Mouse (Mus musculus): ENCODE measurements around the gene Cxcr3. TPM values are rescaled to one million over a fixed set of nuclear protein-coding genes. Genes with fewer than 3 reads are reported as not detected.

The Cxcr3 gene
- not detected for total RNA-seq (2021)

DNA sequence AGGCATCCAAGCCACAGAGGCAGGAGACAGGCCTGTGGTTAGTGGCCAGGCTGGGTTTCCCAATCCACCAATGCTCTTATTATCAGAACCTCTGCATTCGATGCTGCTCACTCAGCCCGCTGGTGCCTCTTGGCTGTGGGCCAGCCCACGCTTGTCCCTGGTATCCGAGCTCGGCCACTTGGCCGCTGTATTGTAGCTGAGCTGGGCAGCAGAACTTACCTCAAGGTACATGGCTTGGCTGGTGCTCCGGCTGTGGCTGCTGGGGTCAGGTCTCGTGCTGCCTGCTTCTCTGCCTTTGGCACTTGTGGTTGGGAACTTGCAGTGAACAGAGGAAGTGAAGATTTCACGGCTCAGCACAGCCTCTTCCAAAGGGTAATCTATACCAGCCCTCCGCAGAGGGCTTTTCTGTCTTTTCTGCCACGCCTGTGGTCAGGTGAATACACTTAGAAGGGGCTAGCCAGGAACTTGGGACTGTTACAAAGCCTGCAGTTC lies at the start of gene Cxcr3:
Gene Cxcr3 (minus strand): TSS at position 442 of the 492 bp plus-strand sequence.
- no peak for DNase-seq

DNA sequence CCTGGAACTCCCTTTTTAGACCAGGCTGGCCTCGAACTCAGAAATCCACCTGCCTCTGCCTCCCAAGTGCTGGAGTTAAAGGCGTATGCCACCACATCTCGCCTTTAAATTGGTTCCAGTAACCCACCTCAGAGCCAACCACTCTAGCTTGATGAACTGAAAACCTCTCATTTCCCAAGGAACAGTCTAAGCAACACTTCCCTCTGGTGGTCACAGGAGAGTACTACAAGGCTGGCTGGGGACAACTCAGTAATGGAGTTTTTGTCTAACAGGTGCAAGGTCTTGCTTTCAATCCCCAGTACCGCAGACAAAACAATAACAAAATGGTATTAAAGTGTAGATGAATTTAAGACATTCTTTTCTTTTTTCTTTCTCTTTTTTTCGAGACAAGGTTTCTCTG lies 38.0 kb upstream of the Cxcr3 start:
- peak; percentile 9 to 50 for DNase-seq

DNA sequence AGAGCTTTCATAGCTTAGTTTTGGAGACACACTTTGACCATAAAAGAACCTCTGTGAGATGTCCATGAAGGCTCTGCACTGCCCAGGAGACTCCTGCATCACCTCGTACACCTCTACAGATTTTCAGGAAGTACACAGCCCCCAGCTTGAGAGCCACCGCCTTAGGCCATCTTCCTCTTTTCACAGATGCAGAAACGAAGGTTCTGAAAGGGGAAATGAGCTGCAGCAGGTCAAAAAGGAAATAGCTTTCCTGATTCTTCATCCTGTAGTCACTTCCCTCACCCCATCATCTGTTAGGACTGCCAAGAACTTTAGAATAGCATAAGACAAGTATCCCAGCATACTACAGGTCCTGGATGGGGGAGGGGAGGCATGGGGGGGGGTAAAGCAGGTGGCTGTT lies 36.2 kb upstream of the Cxcr3 start:
- no peak for DNase-seq

DNA sequence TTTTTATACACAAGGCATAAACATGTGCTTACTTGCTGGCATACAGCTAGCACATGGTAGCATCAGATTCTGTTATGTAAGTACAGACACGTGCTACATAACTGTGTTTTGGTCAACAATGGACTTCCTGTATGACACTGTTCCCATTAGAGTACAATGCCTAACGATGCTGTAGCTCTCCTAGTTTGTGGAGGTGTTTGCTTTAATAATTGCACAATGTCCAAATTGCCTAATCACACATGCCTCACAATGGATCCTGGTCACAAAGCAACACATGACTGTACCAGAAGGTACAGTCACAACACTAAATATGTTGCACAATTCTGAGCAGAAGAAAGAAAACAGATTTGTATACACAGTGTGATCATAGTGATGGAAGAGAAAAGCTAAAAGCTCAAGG lies 35.4 kb upstream of the Cxcr3 start:
- DNase-seq, result no peak

DNA sequence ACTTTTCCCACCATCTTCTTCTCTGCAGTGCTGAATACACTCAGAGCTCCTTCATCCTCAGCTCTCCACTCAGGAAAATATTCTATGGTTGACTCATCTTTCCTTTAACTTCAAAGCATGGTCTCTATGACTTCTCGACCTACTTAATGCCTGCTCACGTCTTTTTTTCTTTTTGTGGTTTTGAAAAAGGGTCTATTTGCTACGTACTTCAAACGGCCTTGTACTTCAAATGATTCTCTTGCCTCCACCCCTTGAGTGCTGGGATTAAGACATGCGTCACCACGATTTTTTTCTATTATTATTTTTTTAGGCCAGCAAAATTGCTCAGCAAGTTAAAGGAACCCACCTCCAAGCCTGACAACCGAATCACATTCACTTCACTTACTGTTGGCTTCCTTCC lies 33.2 kb upstream of the Cxcr3 start:
- no peak for DNase-seq

DNA sequence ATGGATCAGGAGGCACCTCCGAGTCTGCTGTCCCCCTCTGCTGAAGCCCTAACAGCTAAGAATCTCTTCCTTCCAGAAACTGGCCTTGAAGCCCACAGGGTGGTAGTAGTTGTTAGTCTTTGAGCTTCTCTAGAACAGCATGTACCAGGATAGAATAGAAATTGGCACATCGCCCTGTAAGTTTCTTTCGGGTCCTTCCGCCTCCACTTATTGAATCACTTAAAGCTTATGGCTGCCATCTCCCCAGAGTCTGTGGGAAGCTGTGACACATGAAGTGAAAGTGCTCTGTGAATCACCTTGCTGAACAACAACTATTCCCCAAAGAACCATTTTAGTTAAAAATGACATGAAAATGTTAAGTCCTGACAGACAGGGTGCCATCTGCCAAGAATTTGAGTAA lies 31.0 kb upstream of the Cxcr3 start:
- DNase-seq, result no peak

DNA sequence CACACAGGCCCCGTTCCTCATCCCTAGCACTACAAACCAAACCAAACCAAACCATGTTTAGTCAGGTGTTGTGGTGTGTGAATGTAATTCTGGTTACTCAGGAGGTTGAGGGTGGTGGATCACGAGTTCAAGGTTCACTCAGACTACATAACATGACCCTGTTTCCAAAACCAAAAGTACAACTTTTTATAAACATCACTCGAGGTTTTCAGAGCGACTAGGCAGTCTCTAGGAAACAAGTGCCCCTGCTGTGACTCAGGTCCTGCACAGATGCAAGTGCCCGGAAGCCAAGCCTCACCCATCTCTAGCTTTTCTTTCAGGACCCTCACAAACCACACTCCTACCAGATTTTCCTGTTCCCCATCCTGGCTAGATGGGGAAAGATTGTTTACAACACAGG lies 30.6 kb upstream of the Cxcr3 start:
- DNase-seq, result no peak

DNA sequence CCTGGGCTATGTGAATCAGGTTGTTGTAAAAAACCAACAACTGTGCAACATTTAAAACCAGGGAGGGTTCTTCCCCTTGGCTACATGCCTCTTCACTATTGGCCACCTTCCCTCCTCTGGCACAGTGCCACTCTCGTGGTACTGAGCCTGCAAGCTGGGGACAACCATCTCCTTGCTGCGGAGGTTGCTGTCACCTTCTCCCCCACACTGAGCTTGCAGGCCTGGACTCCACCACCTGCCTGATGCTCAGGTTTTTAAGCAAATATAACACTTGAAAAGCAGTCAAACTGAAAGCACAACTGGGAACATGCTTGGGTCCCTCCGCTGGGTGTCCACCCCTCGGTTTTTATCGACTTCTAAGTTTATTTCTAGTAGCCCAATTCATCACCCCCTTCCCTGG lies 20.4 kb upstream of the Cxcr3 start:
- DNase-seq, result no peak

DNA sequence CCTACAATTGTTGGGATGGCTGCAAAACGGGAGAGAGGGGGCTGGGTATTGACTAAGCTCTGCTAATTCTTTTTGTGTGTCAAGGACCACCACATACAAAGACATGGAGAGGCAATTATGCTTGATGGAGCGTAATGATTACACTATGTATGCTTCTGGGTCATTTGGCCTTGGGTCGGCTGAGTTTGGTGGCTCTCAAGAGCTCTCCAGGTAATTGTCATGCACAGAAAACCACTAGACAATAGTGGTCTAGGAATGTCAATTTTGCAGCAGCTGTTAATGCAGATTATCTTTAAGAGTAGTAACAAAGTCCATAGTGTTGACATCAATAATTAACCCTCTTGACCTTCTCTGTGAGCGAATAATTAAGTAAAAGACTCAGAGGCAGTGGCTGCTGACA lies 16.1 kb upstream of the Cxcr3 start:
- no peak for DNase-seq

DNA sequence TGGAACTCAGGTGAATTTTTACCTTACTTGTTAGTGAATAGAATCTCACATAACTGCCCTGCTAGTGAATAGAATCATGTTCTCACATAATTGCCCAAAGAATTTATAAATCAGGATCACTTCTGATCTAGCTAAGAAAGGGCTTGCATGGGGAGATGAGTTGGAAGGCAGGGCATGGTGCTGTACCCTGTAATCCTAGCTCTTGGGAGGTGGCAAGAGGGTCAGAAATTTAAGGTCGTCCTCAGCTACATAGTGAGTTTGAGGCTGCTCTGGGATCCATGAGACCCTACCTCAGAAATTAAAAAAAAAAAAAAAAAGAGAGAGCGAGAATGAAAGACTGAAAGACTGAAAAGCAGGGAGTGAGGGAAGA lies 7.0 kb upstream of the Cxcr3 start:
- DNase-seq, result no peak

DNA sequence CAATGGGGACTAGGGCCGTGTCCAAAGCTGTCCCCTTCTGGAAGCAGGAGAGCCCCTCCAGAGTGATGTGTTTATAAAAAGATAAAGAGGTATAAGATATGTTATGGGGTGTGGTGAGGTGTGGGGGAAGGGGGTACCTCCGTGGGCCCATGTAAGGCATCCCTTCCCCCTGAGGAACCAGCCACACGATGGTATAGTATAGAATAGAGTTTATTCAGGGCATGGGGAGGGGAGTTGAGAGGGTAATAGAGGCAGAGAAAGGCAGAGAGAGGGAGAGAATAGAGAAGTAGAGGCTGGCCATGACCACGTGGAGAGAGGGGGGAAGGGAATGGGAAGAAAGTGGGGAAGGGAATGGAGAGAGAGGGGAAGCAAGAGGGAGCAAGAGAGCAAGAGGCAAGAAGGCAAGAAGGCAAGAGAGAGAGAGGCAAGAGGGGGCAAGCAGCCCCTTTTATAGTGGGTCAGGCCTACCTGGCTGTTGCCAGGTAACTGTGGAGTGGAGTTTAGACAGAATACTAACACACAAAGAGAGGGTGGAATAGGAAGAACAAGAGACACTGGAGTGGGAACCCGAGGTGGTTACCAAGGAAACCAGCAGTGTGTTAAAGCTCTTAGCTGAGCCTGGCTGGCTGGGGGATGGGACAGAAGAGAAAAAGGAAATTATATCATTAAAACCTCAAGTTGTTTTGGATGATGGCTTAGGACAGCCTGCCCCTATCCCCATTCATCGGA lies 6.4 kb upstream of the Cxcr3 start:
- DNase-seq, result peak in 1 of 2 experiments; percentile 7

DNA sequence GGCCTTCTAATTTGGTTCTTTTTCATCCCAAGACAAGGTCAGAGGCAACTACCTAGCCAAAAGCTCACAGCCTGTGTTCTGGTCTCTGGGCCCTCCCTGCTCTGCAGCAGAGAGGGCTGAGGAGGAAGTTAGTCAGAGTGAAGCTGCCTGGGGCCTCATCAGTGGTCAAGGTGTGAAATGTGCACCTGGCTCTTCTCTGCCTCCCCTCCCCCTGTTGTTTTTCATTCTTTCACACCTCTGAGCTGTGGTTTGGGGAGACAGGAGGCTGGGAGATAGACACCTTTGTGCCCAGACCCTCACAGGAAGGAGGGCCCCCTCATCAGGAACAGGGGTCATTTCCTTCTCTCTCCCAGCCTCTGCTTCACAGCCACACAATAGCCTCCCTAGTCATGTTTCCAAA lies 3.1 kb upstream of the Cxcr3 start:
- DNase-seq, result no peak

DNA sequence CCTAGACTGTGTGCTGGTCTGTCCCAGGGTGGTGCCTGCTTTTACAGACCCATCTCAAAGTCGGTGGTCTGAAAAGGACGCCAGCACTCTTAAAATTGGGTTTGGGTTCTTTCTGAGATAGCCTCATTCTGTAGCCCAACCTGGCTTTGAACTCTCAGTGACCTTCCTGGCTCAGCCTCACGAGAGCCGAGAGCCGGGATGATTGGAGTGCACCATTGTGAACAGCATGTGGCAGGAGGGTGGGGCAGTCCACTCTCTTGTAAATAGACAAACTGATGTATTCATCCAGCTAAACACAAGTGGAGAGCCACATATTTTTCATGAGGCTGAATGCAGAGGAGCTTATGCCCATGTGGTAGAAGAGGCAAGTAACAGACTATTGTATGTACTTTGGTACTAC lies 912 bp upstream of the Cxcr3 start:
- no peak for DNase-seq

DNA sequence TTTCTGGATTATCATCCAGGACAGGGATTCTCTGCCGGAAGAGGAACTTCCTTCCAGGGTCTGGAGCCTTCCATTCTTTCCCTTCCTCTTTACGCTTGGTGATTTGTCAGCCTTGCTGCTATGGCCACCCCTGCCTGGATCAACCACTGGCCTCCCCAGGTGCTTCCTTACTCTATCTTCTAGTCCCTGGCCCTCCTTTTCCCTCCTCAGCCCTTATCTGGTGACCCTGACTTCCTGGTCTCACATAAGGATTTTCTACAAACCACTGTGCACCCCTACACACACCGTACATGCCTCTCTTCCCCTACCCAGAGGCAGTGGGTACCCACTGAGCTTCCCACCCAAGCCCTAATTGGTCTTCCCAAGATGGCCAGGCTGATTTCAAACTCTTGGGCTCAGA lies 781 bp downstream of the Cxcr3 start:
- no peak for DNase-seq

DNA sequence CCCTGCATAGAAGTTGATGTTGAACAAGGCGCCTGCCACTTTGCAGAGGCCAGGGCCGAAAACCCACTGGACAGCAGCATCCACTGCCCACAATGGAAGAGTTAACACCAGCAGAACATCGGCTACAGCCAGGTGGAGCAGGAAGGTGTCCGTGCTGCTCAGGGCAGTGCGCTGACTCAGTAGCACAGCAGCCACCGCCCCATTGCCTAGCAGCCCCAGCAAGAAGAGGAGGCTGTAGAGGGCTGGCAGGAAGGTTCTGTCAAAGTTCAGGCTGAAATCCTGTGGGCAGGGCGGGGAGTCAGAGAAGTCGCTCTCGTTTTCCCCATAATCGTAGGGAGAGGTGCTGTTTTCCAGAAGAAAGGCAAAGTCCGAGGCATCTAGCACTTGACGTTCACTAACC lies 1.4 kb downstream of the Cxcr3 start:
- DNase-seq, result no peak

DNA sequence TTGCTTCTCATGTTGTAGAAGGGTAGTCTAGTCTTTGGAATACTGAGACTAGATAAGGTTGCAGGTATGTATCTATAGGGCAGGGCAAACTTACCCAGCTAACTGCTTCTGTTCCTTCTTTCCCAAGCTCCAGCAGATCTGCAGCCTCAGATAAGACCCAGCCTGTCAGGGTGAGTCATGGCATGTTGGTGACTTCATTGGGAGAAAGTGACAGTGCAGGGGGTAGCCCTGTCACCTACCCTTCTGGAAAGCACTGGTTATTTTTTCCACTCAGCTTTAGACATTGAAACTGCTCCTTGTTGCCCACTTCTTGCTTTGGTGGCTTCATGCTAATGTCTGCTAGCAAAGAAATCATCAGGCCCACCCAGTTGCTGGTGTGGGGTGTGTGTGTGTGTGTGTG lies 4.1 kb downstream of the Cxcr3 start:
- DNase-seq, result no peak

DNA sequence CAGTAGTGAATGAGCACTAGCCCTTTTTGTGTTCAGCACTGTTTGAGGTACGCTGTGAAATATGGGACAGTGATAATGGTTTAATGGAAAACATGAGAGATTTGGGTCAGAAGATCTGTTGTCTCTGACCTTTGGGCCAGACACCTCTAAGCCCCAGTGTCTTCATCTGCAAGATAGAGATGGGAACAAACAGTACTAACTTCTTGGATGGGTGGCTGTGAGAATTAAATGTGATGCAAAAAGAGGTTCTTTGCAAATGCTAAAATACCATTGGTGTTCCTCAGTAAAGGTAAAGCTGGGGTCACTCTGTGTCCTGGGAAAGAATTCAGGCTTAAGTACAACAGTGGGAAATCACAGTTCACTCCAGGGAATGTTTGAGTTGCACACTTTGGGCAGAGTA lies 13.7 kb downstream of the Cxcr3 start:
- DNase-seq, result no peak

DNA sequence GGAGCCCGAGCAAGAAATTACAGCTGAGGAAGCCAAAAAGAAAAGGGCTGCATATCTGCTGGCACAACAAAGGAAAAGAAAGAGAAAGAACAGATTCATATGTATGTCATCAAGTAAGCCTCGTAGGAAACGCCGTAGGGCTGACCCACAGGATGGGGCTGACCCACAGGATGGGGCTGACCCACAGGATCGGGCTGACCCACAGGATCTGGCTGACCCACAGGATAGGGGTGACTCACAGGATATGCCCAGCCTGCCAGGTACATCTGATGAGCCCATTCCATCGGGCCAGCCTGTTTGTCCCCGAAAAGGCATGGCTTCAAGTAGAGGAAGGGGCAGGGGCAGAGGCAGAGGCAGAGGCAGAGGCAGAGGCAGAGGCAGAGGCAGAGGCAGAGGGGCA lies 29.0 kb downstream of the Cxcr3 start:
- DNase-seq, result no peak

DNA sequence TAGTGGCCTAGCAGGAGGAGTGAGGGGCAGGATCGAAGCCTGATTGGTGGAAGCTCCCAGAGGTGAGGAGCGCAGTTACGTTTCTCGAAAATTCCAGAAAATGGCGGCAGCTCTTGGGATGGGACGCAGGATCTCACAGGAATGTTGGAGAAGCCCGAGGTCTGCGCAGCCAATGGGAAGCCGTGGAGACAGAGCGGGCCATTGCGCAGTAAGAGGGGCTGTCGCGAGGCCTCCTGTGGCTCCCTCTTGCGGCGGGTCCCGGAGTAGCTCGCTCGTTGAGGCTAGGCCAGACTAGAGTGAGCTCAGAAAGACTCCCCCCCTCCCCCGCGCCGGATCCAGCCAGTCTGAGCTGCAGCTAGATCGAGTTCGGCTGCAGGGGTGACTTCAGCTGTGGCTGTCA lies 35.8 kb downstream of the Cxcr3 start:
- no peak for DNase-seq

DNA sequence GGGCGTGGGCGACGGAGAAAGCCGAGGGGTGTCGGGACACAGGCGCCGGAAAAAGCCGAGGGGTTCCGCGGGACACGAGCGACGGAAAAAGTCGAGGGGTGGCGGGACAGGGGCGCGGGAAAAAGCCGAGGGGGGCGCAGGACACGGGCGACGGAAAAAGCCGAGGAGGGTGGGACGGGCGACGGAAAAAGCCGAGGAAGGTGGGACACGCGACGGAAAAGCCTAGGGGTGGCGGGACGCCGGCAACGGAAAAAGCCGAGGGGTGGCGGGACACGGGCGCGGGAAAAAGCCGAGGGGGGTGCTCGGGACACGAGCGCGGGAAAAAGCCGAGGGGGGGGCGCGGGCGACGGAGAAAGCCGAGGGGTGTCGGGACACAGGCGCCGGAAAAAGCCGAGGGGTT lies 36.5 kb downstream of the Cxcr3 start:
- no peak for DNase-seq

DNA sequence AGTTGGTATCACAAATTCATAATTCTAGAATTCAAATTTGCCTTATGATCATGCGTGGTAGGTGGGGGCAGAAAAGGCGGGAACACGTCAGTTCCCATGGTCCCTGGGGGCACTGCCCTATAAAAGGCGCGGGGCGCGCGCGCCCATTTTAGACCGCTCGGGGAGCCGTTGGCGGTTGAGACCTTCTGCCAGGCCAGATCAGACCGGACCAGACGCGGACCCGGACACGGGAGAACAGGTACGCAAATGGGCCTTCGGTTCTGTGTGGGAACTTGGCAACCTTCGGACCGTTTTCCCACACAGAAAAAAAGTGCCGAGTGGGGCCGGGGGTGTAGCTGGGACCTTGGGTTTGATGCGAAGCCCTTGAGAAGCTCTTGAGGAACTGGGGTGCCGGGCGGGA lies 38.4 kb downstream of the Cxcr3 start:
- DNase-seq, result no peak
